Mouse (Mus musculus) stomach, postnatal 0 days (tissue): ENCODE results near the gene Dennd4b. TPM values are rescaled to one million over a fixed set of nuclear protein-coding genes. Genes with fewer than 3 reads are reported as not detected.

Source experiments
- ATAC-seq: fragments of 200-750 bp; cut with Nextera tagmentation; 2 replicates; pipeline ENCODE4 v1.8.0; 2017; ENCODE audit not compliant: low FRiP score, low TSS enrichment
- DNase-seq: peaks from one replicate; pipeline ENCODE4 v3.0.0-alpha.2; 2016; ENCODE audit warnings: low spot score
- H3K27ac ChIP-seq: fragments of 300-500 bp; sonication (generic); replicated peaks from 2 replicates; pipeline ENCODE4 v1.5.1; 2014; ENCODE audit warnings: mild to moderate bottlenecking, control low read depth
- H3K27me3 ChIP-seq: fragments of 300-500 bp; sonication (generic); 2 replicates; pipeline ENCODE4 v1.6.1; 2014; ENCODE audit warnings: low read length; ENCODE audit not compliant: control insufficient read depth, insufficient read depth
- H3K36me3 ChIP-seq: fragments of 300-500 bp; sonication (generic); 2 replicates; pipeline ENCODE4 v1.6.1; 2014; ENCODE audit warnings: low read length, mixed read lengths; ENCODE audit not compliant: control insufficient read depth, insufficient read depth
- H3K4me1 ChIP-seq: fragments of 300-500 bp; sonication (generic); replicated peaks from 2 replicates; pipeline ENCODE4 v1.6.1; 2014; ENCODE audit warnings: antibody characterized with exemption; ENCODE audit not compliant: control insufficient read depth, insufficient read depth
- H3K4me2 ChIP-seq: fragments of 300-500 bp; sonication (generic); replicated peaks from 2 replicates; pipeline ENCODE4 v1.6.1; 2014; ENCODE audit warnings: low read depth, mild to moderate bottlenecking, control low read depth, moderate library complexity
- H3K4me3 ChIP-seq: fragments of 300-500 bp; sonication (generic); 2 replicates; pipeline ENCODE4 v1.5.1; 2014; ENCODE audit warnings: low read depth, low read length, control low read depth
- H3K9ac ChIP-seq: fragments of 300-500 bp; sonication (generic); 2 replicates; pipeline ENCODE4 v1.6.1; 2014; ENCODE audit warnings: mild to moderate bottlenecking, low read length, control low read depth, mixed read lengths
- H3K9me3 ChIP-seq: fragments of 300-500 bp; sonication (generic); 2 replicates; pipeline ENCODE4 v1.6.1; 2016; ENCODE audit warnings: low read length; ENCODE audit not compliant: control insufficient read depth
- CTCF ChIP-seq: IDR thresholded peaks from 2 replicates; pipeline ENCODE4 v1.5.1; 2016; ENCODE audit warnings: antibody characterized with exemption, low read depth, mild to moderate bottlenecking, moderate library complexity
- EP300 ChIP-seq: optimal IDR thresholded peaks from 2 replicates; pipeline ENCODE3; 2016; ENCODE audit warnings: antibody characterized with exemption
- WGBS: fragments of 180-500 bp; shearing (Covaris S2); extraction: QIAGEN DNeasy Blood & Tissue Kit; methylation state at CpG from one replicate; pipeline ENCODE4 v1.1.7; 2014; 5-methylcytosine and 5-hydroxymethylcytosine counted together
- polyA plus RNA-seq: library from polyadenylated mRNA; unstranded; fragments of >200 nt; fragmentation: Nextera tagmentation; extraction: Ambion mirVana; gene quantifications from 2 replicates; pipeline ENCODE4 v1.2.1, GENCODE M21; 2015

The Dennd4b gene
- polyA plus RNA-seq, 1 experiment from 2014 or later = 0.95 TPM

DNA sequence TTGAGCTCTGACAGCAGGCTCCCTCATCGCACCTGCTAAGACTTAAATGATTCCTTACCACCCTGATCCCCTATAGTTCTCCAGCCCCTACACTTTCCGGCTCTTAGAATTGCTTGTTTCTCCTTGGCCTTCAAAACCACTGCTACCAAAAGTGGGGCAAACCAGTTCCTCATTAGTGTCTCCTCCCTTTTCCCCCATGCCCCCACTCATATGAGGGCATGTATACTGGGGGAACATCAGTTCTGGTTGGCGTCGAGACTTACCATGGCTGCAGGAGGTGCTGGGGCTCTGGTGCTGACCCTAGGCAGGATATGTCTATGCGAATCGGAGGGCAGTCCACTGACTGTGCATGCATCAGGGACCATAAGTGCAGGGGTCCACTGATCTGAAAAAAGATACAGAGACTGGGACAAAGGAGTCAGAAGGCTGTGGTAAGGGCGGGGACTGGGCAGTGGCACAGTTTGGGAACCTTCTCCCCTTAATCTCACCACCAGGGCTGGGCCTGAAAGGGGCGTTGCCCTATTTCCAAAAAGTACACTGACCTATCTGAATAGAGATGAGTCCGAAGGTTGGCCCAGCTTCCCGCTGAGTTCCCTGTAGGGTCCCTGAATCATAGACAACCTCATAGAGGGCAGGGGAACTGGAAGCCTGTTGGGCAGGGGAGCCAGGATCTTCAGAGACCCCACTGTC lies 23.2 kb upstream of the Dennd4b start:
- 78% methylated on average over 10 of the region's 10 CpGs for WGBS
- peaks cover 7% of the 10 kb centered on the region; the same call in 1 of the 2 replicates for H3K4me1 ChIP-seq
- H3K4me2 ChIP-seq = peak overlapping the region; percentile 60
- no peak overlapping the region for H3K9ac ChIP-seq
- H3K36me3 ChIP-seq = peaks cover 3% of the 10 kb centered on the region; the same call in 1 of the 2 replicates
- peak overlapping the region; percentile 40; the same call in 1 of the 2 replicates for H3K4me3 ChIP-seq
- H3K9me3 ChIP-seq = no peaks in the 10 kb centered on the region
- no peak for TF ChIP-seq EP300
- H3K27me3 ChIP-seq = no peaks in the 10 kb centered on the region
- no peak for ATAC-seq
- H3K27ac ChIP-seq = peak overlapping the region; percentile 4; the same call in 1 of the 2 replicates
- no peak for DNase-seq

DNA sequence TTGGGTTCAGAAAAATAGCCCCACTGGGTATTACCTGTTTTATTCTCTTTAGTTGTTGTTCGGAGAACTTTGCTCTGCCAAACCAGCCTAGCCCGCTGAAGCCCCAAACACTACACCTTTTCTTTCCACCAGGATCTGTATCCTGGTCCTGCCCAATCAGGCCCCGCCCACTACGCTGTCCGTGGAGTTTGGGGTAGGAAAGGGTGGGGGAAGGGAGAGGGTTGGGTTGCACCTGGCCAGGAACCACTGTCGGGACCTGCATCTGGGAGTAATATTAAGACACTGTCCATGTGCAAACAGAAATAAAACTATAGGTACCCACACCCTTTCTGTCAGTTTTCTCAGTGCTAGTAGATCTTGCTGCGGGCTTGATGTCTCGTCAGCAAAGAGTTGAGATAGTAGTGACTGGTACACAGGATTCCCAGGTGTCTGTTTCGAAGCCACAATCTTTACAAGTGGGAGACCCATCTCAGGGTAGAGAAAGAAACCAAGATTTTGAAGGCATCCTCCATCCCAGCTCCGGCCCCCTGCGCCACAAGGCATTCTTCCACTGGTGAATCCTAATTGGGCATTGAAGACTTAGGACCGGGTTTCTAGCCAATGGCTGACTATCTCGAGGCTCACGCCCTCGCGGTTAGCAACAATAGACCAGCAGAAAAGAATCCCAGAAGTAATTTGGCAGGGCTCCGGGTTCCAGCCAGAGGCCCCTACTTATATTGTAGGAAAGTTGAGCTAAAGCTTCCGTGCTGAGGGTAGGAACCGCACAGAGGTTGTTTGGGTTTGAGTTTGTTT lies 21.8 kb upstream of the Dennd4b start, which contains the start of gene Creb3l4:
Creb3l4 (minus strand) TSS at position 529 of the 792 bp plus-strand sequence.
- no peaks in the 10 kb centered on the region for H3K27me3 ChIP-seq
- DNase-seq (peak; percentile 82), ATAC-seq (peak; percentile 56)
- H3K36me3 ChIP-seq = no peaks in the 10 kb centered on the region; the same call in 1 of the 2 replicates
- H3K9ac ChIP-seq = peak within 1 kb of the TSS; percentile 58
- TF ChIP-seq CTCF (no peak), EP300 (no peak)
- peak within 1 kb of the TSS; percentile 60 for H3K4me2 ChIP-seq
- 5% methylated on average over 19 of the region's 19 CpGs for WGBS
- peak within 1 kb of the TSS; percentile 84 for H3K27ac ChIP-seq
- peaks cover 7% of the 10 kb centered on the region; the same call in 1 of the 2 replicates for H3K4me1 ChIP-seq
- peak within 1 kb of the TSS; percentile 40 for H3K4me3 ChIP-seq
- no peaks in the 10 kb centered on the region for H3K9me3 ChIP-seq

DNA sequence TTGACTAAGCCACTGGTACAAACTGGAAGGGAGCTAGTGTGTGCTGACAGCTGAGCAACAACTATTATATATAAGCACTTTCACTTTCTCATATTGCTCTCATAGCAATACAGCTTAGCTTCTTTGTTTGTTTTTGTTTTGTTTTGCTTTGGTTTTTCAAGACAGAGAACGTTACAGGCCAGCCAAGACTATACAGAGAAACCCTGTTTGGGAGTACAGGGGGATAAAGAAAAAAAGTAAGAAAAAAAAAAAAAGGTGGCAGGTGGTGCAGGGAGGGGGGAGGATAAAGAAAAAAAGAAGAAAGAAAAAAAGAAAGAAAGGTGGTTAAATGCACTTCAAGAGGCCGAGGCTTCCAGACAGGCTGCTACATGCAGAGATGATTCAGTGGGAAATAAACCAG lies 19.6 kb upstream of the Dennd4b start:
- DNase-seq (no peak), ATAC-seq (no peak)
- TF ChIP-seq CTCF (no peak), EP300 (no peak)
- Histone ChIP-seq H3K4me3 (no peak overlapping the region), H3K36me3 (0 out of 2 replicates have a peak, but pooled peaks cover under 1% of the 10 kb centered on the region), H3K27ac (no peak overlapping the region), H3K9me3 (no peaks in the 10 kb centered on the region), H3K4me1 (peaks cover 7% of the 10 kb centered on the region; the same call in 1 of the 2 replicates), H3K9ac (no peak overlapping the region), H3K4me2 (no peak overlapping the region), H3K27me3 (no peaks in the 10 kb centered on the region)
- WGBS = 42% methylated on average over 2 of the region's 2 CpGs

DNA sequence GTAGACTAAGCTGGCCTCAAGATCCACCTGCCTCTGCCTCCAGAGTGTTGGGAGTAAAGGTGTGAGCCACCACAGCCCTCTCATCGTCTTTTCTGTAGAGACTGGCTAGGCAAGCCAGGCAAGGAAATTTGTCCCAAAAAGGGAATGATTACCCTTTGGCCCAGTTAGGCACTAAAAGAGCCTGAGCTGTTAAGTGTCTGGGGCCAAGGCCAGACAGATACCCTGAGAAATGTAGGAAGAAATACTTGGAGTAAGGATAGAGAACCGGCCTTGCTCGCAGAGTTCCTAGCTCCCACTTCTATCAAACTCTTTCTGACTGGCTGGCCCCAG lies 17.4 kb upstream of the Dennd4b start:
- H3K9ac ChIP-seq = peak overlapping the region; percentile 86
- no peak for TF ChIP-seq CTCF
- no peak for TF ChIP-seq EP300
- WGBS = 3% methylated on average over 3 of the region's 3 CpGs

DNA sequence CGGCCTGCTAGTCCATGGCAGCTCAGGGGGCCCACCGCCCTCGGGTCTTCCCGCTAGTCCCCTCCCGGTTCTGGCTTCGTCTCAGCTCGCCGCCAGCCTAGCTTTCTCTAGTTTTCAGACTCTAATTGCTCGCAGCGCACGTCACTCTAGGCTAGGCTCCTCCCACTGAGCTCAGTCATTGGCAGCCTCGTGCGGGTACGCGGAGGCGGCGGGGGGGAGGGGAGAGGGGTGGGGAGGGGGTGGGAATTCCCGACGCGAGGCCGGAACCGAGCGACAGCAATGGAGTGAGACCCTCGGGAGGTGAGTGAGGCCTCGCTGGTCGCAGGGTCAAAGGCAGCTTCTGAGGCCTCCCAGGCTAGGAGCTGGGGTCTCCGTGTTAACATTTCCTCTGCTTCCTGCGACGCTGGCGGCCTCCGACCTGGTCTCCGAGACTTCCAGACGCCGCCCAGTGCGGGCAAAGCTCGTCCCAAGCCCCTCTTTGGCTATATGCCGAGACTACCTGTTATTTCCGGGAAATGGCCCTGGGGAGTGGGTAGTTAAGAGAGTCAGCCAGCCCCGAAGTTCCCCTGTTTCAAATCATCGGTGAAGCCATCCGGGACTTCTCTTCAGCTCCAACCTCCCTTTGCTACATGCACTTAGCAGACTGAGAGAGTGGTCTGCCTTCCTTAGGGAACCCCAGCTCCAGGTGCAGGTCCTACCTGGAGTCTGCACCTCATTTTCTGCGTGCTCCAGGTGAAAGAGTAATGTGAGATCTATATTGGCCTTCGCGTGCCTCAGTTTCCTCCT lies 16.8 kb upstream of the Dennd4b start, which contains the start of gene Slc39a1:
Slc39a1 (plus strand) TSS at position 213 of the 786 bp plus-strand sequence.
- no peaks in the 10 kb centered on the region for H3K27me3 ChIP-seq
- no peaks in the 10 kb centered on the region for H3K9me3 ChIP-seq
- ATAC-seq (peak; percentile 92), DNase-seq (peak; percentile 94)
- peaks cover 11% of the 10 kb centered on the region for H3K36me3 ChIP-seq
- peak within 1 kb of the TSS; percentile 86 for H3K9ac ChIP-seq
- H3K27ac ChIP-seq = peak within 1 kb of the TSS; percentile 98
- 0% methylated on average over 38 of the region's 44 CpGs for WGBS
- H3K4me1 ChIP-seq = 0 out of 2 replicates have a peak, but pooled peaks cover 2% of the 10 kb centered on the region
- peak within 1 kb of the TSS; percentile 70 for H3K4me2 ChIP-seq
- TF ChIP-seq EP300 (no peak), CTCF (no peak)
- H3K4me3 ChIP-seq = peak within 1 kb of the TSS; percentile 78

More for the DNA sequence above, 17.4 kb upstream of the Dennd4b start:
- no peaks in the 10 kb centered on the region for H3K27me3 ChIP-seq
- peaks cover 6% of the 10 kb centered on the region; the same call in 1 of the 2 replicates for H3K4me1 ChIP-seq
- peaks cover 11% of the 10 kb centered on the region for H3K36me3 ChIP-seq
- DNase-seq (no peak), ATAC-seq (no peak)
- peak overlapping the region; percentile 78 for H3K4me3 ChIP-seq
- H3K9me3 ChIP-seq = no peaks in the 10 kb centered on the region
- H3K27ac ChIP-seq = peak overlapping the region; percentile 98
- H3K4me2 ChIP-seq = peak overlapping the region; percentile 70
